Mouse (Mus musculus): Measurements from ENCODE around the gene Styk1.

GRCm38 (mm10) chr6:131304776-131305175 lies 48.6 kb downstream of the Styk1 start:
- no peak for TF ChIP-seq GATA1 (IDR thresholded peaks at IDR 0.05; ENCODE audit: borderline replicate concordance, low read length)
- no peak for TF ChIP-seq FLI1 (IDR thresholded peaks at IDR 0.05; ENCODE audit: low read length)
